Mouse (Mus musculus): Measurements from ENCODE around the gene Zfpl1.

DNA sequence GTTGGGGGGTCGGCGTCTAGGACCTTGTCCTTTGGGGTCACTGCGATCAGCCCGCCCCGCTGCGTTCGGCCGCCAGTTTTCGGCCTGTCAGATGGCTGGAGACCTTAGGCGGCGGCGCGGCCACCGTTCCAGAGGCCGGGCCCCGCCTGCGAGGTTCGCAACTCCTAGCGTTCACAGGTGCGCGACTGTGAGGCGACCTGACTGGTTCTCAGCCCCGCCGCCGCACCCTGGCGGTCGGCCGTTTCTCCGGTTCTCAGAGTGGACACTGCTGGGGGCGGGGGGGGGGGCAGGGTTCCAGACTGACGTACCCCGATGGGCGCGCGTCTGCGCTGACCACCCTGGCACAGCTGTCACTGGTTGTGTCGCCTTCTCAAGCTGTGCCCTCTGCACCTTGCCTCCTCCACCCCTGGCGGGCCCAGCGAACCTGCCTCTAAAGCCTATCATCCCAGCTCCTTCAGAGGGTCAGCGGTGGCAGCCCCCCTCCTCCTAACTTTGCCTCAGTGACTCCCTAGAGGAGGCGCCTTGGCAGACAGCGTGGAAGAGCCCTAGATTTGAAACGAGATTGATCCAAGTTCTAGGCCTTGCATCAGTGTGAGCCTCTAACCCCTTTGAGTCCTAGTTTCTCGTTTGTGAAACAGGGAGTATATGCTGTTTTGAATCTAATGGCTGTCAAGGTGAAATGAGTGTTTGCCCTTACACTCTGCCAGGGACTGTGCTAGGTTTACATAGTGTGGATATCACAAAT lies 37.4 kb downstream of the Zfpl1 start:
- TF ChIP-seq POLR2A (IDR thresholded peaks at IDR 0.05; ENCODE audit: borderline replicate concordance, extremely low read depth, low read depth, low read length) (no peak), CTCF (IDR thresholded peaks at IDR 0.05; ENCODE audit: insufficient read depth, low read length) (no peak)
